Mouse (Mus musculus) neural tube, embryonic 11.5 days (tissue): Measurements from ENCODE around the gene Fyb. TPM values are rescaled to one million over a fixed set of nuclear protein-coding genes. Genes with fewer than 3 reads are reported as not detected.

Experiments
- ATAC-seq: fragments of 200-750 bp; cut with Nextera tagmentation; 2 replicates; pipeline ENCODE4 v1.8.0; 2017; ENCODE audit warnings: moderate number of reproducible peaks, mild to moderate bottlenecking, moderate TSS enrichment, moderate library complexity; ENCODE audit not compliant: insufficient read depth, low FRiP score, low TSS enrichment
- DNase-seq: peaks from one replicate; pipeline ENCODE4 v3.0.0-alpha.2; 2015; ENCODE audit warnings: low spot score
- H3K27ac ChIP-seq: fragments of 300-500 bp; sonication (generic); 2 replicates; pipeline ENCODE4 v1.5.1; 2014; ENCODE audit warnings: low read depth, mild to moderate bottlenecking, low read length
- H3K27me3 ChIP-seq: fragments of 300-500 bp; sonication (generic); 2 replicates; pipeline ENCODE4 v1.6.1; 2014; ENCODE audit warnings: mild to moderate bottlenecking, low read length, mixed read lengths; ENCODE audit not compliant: control insufficient read depth, insufficient read depth
- H3K36me3 ChIP-seq: fragments of 300-500 bp; sonication (generic); 2 replicates; pipeline ENCODE4 v1.6.1; 2014; ENCODE audit warnings: mild to moderate bottlenecking, low read length, moderate library complexity, mixed read lengths; ENCODE audit not compliant: control insufficient read depth, insufficient read depth
- H3K4me1 ChIP-seq: fragments of 300-500 bp; sonication (generic); 2 replicates; pipeline ENCODE4 v1.6.1; 2014; ENCODE audit warnings: low read length, mixed read lengths; ENCODE audit not compliant: control insufficient read depth, insufficient read depth
- H3K4me2 ChIP-seq: fragments of 300-500 bp; sonication (generic); 2 replicates; pipeline ENCODE4 v1.6.1; 2014; ENCODE audit warnings: low read depth, mild to moderate bottlenecking, moderate library complexity
- H3K4me3 ChIP-seq: fragments of 300-500 bp; sonication (generic); 2 replicates; pipeline ENCODE4 v1.5.1; 2014; ENCODE audit warnings: low read depth, low read length
- H3K9ac ChIP-seq: fragments of 300-500 bp; sonication (generic); 2 replicates; pipeline ENCODE4 v1.6.1; 2014; ENCODE audit warnings: mild to moderate bottlenecking, low read length
- H3K9me3 ChIP-seq: fragments of 300-500 bp; sonication (generic); 2 replicates; pipeline ENCODE4 v1.6.1; 2016; ENCODE audit warnings: low read length; ENCODE audit not compliant: control insufficient read depth
- WGBS: fragments of 180-500 bp; shearing (Covaris S2); extraction: QIAGEN DNeasy Blood & Tissue Kit; methylation state at CpG from one replicate; pipeline ENCODE4 v1.1.7; 2014; 5-methylcytosine and 5-hydroxymethylcytosine counted together
- polyA plus RNA-seq: library from polyadenylated mRNA; unstranded; fragments of >200 nt; fragmentation: Nextera tagmentation; extraction: Ambion mirVana; gene quantifications from 2 replicates; pipeline ENCODE4 v1.2.1, GENCODE M21; 2014

The Fyb gene
- polyA plus RNA-seq, 1 experiment from 2014 or later, result 2.8 TPM

DNA sequence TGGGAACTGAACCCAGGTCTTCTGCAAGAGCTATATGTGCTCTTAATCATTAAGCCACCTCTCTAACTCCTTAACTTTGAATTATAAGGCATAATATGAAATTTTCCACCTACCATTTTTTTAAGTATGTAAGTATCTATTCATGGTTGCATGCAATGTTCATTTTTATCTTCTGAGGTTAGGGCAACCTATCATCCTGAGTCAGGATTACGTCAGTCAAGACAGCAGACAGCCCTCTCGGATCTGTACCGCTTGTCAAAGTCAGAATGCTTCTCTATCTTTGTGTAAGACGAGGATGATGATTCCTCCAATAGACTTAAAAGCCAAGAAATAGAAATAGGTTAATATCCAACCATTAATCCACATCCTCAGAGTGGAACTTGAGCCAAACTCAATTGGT, 33.6 kb downstream of the Fyb start:
- no peak overlapping the region for H3K4me2 ChIP-seq
- H3K4me1 ChIP-seq, result no peaks in the 10 kb centered on the region
- H3K27me3 ChIP-seq, result no peaks in the 10 kb centered on the region
- H3K27ac ChIP-seq, result no peak overlapping the region
- H3K9ac ChIP-seq, result no peak overlapping the region
- ATAC-seq (no peak), DNase-seq (no peak)
- H3K36me3 ChIP-seq, result no peaks in the 10 kb centered on the region
- WGBS, result 96% methylated on average over 4 of the region's 4 CpGs
- no peaks in the 10 kb centered on the region for H3K9me3 ChIP-seq
- no peak overlapping the region for H3K4me3 ChIP-seq

DNA sequence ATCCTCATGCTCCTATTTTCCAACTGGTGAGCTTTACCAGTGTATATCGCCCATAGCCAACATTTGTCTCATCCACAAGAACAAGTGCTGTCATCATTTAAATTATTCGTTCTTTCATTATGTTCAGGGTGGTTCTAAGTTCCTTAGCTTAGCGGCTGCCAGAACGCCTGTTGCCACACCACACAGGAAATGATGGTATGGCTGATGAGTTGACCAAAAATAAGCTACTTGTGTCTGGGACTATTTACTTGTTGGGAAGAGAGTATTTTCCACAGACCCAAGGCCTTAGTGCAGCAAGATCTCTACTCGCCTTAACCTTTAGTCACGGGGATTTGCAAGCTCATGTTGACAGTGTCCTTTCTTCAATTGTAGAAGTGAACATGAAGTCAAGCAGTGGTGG, 34.3 kb downstream of the Fyb start:
- ATAC-seq (no peak), DNase-seq (no peak)
- H3K9me3 ChIP-seq, result no peaks in the 10 kb centered on the region
- no peak overlapping the region for H3K4me3 ChIP-seq
- H3K4me2 ChIP-seq, result no peak overlapping the region
- H3K9ac ChIP-seq, result no peak overlapping the region
- H3K27ac ChIP-seq, result no peak overlapping the region
- WGBS, result 89% methylated on average over 6 of the region's 6 CpGs
- no peaks in the 10 kb centered on the region for H3K4me1 ChIP-seq
- H3K27me3 ChIP-seq, result no peaks in the 10 kb centered on the region
- no peaks in the 10 kb centered on the region for H3K36me3 ChIP-seq

- Histone ChIP-seq H3K9me3 (no peaks in the 10 kb centered on the region), H3K36me3 (no peaks in the 10 kb centered on the region), H3K9ac (no peak overlapping the region), H3K27me3 (no peaks in the 10 kb centered on the region), H3K4me3 (no peak overlapping the region), H3K27ac (no peak overlapping the region), H3K4me1 (no peaks in the 10 kb centered on the region), H3K4me2 (no peak overlapping the region)
- 93% methylated on average over 4 of the region's 4 CpGs for WGBS
- no peak for ATAC-seq
- no peak for DNase-seq
Measured at GRCm38 (mm10) chr15:6557552-6557951, 34.9 kb downstream of the Fyb start.

GRCm38 (mm10) chr15:6559188-6559587, 36.5 kb downstream of the Fyb start:
- Histone ChIP-seq H3K4me1 (no peaks in the 10 kb centered on the region), H3K4me2 (no peak overlapping the region), H3K9ac (no peak overlapping the region), H3K4me3 (no peak overlapping the region), H3K27me3 (no peaks in the 10 kb centered on the region), H3K36me3 (no peaks in the 10 kb centered on the region), H3K9me3 (no peaks in the 10 kb centered on the region), H3K27ac (no peak overlapping the region)
- DNase-seq, result no peak
- ATAC-seq, result no peak
- WGBS, result 68% methylated on average over 9 of the region's 9 CpGs

- ATAC-seq (no peak), DNase-seq (no peak)
- H3K36me3 ChIP-seq, result no peaks in the 10 kb centered on the region
- H3K27ac ChIP-seq, result no peak overlapping the region
- no peak overlapping the region for H3K4me3 ChIP-seq
- H3K4me1 ChIP-seq, result no peaks in the 10 kb centered on the region
- no peak overlapping the region for H3K9ac ChIP-seq
- no peaks in the 10 kb centered on the region for H3K27me3 ChIP-seq
- no peak overlapping the region for H3K4me2 ChIP-seq
- H3K9me3 ChIP-seq, result no peaks in the 10 kb centered on the region
- WGBS, result 91% methylated on average over 10 of the region's 10 CpGs
Measured at GRCm38 (mm10) chr15:6560696-6561095, 38.0 kb downstream of the Fyb start.

GRCm38 (mm10) chr15:6562161-6562560, 39.5 kb downstream of the Fyb start:
- WGBS, result 86% methylated on average over 4 of the region's 4 CpGs
- DNase-seq (no peak), ATAC-seq (no peak)
- Histone ChIP-seq H3K4me1 (no peaks in the 10 kb centered on the region), H3K27me3 (no peaks in the 10 kb centered on the region), H3K4me3 (no peak overlapping the region), H3K36me3 (no peaks in the 10 kb centered on the region), H3K9ac (no peak overlapping the region), H3K27ac (no peak overlapping the region), H3K9me3 (no peaks in the 10 kb centered on the region), H3K4me2 (no peak overlapping the region)

GRCm38 (mm10) chr15:6562629-6563028, 40.0 kb downstream of the Fyb start:
- DNase-seq (no peak), ATAC-seq (no peak)
- Histone ChIP-seq H3K4me3 (no peak overlapping the region), H3K36me3 (no peaks in the 10 kb centered on the region), H3K27ac (no peak overlapping the region), H3K4me1 (no peaks in the 10 kb centered on the region), H3K9ac (no peak overlapping the region), H3K27me3 (no peaks in the 10 kb centered on the region), H3K4me2 (no peak overlapping the region), H3K9me3 (no peaks in the 10 kb centered on the region)
- WGBS, result 83% methylated on average over 2 of the region's 2 CpGs

- Histone ChIP-seq H3K4me1 (no peaks in the 10 kb centered on the region), H3K27me3 (no peaks in the 10 kb centered on the region), H3K4me2 (no peak overlapping the region), H3K4me3 (no peak overlapping the region), H3K27ac (no peak overlapping the region), H3K36me3 (no peaks in the 10 kb centered on the region), H3K9ac (no peak overlapping the region), H3K9me3 (no peaks in the 10 kb centered on the region)
- DNase-seq (peak; percentile 63), ATAC-seq (peak; percentile 31; the same call in 1 of the 2 replicates)
- 31% methylated on average over 11 of the region's 11 CpGs for WGBS
Measured at GRCm38 (mm10) chr15:6564977-6565421, 42.3 kb downstream of the Fyb start.

DNA sequence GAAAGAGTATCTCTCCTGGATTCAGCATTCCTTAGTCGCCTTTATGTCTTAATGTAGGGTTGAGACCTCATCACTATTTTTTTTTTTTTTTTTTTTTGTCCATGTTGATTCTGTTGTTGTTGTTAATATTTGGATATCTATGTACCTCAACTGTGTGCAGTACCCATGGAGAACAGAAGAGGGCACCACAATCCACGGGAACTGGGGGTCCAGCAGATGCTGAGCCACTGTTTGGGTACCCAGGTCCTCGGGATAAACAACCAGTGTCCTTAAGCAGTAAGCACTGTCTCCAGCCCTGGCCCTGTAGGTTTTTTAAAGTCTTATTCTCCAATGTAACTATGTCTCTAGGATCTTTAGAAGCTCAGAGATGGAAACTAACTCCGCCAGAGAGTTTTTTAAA, 43.2 kb downstream of the Fyb start:
- 95% methylated on average over 4 of the region's 4 CpGs for WGBS
- H3K4me3 ChIP-seq, result no peak overlapping the region

More for the DNA sequence above, 43.2 kb downstream of the Fyb start:
- no peaks in the 10 kb centered on the region for H3K27me3 ChIP-seq
- no peak for DNase-seq
- H3K4me2 ChIP-seq, result no peak overlapping the region
- no peaks in the 10 kb centered on the region for H3K9me3 ChIP-seq
- no peaks in the 10 kb centered on the region for H3K36me3 ChIP-seq
- H3K4me1 ChIP-seq, result no peaks in the 10 kb centered on the region
- no peak overlapping the region for H3K9ac ChIP-seq
- no peak overlapping the region for H3K27ac ChIP-seq
- no peak for ATAC-seq
